Mouse (Mus musculus) testis, adult 2 months (tissue): ENCODE measurements around the gene Babam2.

ENCODE experiments used
- CTCF ChIP-seq: fragments of 200-500 bp; IDR thresholded peaks from 2 replicates; pipeline ENCODE4 v1.5.1; 2012; ENCODE audit warnings: low read depth, mild to moderate bottlenecking, inconsistent platforms, low read length, moderate library complexity; ENCODE audit not compliant: control insufficient read depth, insufficient read depth, insufficient replicate concordance
- POLR2A ChIP-seq: fragments of 200-500 bp; IDR thresholded peaks from 2 replicates; pipeline ENCODE4 v1.6.1; 2012; ENCODE audit warnings: low read depth, mild to moderate bottlenecking, inconsistent platforms, low read length, moderate library complexity; ENCODE audit not compliant: control insufficient read depth

DNA sequence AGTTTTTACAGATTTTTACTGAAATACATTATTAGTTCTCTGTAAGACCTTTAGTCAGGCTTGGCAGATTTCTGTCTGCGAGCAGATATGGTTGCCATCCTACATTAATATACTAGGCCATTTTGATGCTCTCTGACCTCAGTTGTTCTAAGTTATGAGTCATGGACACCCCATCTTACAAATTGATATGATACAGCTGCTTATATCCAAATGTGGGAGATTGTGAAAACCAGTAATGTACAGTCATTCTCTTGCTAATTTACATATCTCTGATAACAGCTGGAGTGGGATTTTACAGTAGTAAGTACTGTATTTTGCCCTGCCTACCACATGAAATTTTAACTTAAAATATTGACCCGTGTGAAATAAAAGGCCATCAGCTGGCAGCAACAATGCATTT, 204.7 kb downstream of the Babam2 start:
- no peak for TF ChIP-seq CTCF
- no peak for TF ChIP-seq POLR2A
